Mouse (Mus musculus) heart, adult 9 months (tissue): Measurements from ENCODE around the gene Commd3.
A peak's percentile ranks its signal among the peaks of the same experiment; 100 is the strongest.

ENCODE experiments used
- DNase-seq, 2 experiments: peaks; one replicate each; pipeline ENCODE4 v3.0.0; 2022; ENCODE audit warnings: low spot score in 2 of 2

The Commd3 gene

DNA sequence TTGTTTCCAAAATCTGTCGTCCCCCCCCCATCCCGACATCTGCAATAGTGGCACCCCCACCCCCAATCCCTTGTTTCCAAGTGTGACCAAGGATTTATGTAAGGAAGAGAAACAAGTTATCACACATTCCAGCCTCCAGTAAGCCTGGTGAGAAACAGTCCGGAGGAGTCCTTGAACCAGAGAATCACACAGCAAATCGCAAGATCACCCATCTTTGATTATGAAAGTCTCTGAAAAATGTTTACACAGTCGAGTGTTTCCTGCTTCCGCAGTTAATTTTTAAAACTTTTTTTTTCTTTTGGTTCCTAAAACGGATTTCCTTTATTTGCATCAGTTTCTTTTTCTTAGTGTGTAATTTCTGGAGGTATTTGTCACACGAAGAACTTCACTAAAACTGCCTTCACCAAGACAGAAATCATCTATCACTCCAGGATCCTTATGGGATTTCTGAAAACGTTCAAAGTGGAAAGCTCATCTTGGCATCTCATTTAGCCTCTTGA lies 15.5 kb downstream of the Commd3 start:
- DNase-seq: no peak

DNA sequence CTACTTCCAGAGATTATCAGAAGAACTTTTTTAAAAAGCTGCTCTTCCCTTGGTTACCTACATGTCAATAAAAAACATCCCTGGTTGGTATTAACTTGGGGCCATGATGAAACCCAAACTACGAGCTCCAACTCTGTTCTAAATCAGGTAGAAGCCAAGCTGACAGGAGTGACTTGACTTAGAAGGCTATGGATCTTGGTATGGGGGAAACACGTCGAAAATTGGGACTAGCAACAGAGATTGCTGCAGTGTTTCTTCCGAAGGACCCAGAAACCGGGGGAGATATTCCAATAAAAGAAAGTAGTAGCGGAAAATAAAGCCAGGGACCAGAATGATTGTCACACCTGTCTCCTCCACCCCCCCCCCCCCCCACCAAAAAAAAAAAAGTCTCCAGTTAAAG lies 16.1 kb downstream of the Commd3 start:
- no peak for DNase-seq

GRCm38 (mm10) chr2:18688708-18689063 lies 16.5 kb downstream of the Commd3 start:
- DNase-seq: peak in 1 of 2 experiments; percentile 46

DNA sequence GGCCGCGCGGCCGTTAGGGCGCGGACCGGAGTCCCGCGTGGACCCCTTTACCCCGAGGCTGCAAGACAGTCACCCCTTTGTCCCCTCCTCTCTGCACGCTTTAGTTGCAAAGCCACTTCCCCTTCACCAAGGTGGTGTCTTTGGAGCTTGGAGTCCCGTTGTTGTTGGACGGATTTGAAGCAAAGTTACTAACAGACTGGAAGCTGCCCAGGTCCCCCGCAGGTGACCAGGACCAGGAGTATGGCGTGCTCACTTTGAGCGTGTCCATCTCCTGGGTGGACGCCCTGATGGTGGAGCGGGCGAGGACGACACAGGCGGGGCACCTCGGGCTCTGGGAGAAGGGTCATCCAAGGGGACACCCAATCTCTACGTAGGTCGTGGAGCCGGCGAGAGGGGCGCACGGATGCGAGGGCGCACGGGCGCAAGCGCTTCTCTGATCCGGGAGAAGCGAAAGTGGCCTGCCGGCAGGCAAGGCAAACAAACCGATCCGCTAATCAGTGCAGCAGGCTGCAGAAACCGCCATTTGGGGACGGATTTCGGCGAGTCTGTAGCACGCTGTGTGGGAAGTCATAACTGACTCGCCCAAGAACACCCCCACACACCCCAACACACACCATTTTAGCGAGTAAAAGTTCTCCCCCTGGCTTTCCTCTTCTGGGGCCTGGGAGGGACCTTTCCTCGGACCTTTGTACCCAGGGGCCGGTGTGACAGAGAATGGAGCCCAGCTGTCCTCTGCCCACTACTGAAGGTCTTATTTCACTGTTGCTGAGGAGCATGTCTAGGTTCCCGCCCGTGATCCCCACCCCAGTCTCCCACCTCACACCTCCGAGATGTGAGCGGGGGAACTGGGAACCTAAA lies 17.1 kb downstream of the Commd3 start:
- peak in 1 of 2 experiments; percentile 51 for DNase-seq

GRCm38 (mm10) chr2:18690055-18690691 lies 18.0 kb downstream of the Commd3 start:
- no peak for DNase-seq

DNA sequence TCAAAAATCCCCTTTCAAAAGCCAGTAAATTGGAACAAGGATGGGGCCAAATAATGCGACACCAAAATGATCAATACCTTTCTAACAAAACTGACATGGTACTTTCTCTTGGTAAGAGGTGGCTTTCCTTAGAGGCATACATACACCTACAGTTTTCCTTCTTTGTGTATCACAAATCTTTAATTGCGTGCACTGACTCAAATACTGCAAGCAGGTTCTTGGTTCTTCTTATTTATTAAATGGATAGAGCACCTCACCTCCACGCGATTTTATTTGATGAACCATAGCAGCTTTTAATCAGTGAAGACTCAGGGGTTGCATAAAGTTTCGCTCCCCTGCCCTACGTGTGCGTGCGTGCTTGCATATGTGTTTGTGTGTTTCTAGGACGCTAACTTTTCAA lies 18.6 kb downstream of the Commd3 start:
- DNase-seq: no peak

GRCm38 (mm10) chr2:18692031-18692430 lies 19.8 kb downstream of the Commd3 start:
- DNase-seq: no peak

GRCm38 (mm10) chr2:18692548-18692947 lies 20.4 kb downstream of the Commd3 start:
- no peak for DNase-seq

DNA sequence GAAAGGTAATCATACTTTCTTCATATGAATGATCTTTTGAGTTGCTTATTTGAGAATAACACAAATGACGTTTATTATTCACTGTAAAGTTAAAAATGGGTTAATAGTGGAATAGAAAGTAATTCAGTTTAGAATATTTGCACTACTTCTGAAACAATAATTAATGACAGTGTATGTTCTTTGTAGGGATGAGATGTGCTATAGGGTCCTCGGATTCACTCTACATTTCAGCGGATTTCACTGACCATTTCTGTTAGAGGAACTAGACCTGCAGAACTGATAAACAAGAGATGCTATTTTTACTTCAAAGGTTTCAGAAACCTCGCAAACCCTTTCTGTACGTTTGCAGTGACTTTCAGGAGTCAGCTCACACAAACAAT lies 21.3 kb downstream of the Commd3 start:
- DNase-seq: no peak

GRCm38 (mm10) chr2:18693871-18694610 lies 21.9 kb downstream of the Commd3 start, which contains the start of gene Spag6:
Spag6 (plus strand) TSS chr2:18694032.
- peak; percentile 82 to 86 for DNase-seq

- no peak for DNase-seq
These were observed 22.4 kb downstream of the Commd3 start for GRCm38 (mm10) chr2:18694611-18694950.

- DNase-seq: no peak
These were observed 23.0 kb downstream of the Commd3 start for GRCm38 (mm10) chr2:18695163-18695562.

DNA sequence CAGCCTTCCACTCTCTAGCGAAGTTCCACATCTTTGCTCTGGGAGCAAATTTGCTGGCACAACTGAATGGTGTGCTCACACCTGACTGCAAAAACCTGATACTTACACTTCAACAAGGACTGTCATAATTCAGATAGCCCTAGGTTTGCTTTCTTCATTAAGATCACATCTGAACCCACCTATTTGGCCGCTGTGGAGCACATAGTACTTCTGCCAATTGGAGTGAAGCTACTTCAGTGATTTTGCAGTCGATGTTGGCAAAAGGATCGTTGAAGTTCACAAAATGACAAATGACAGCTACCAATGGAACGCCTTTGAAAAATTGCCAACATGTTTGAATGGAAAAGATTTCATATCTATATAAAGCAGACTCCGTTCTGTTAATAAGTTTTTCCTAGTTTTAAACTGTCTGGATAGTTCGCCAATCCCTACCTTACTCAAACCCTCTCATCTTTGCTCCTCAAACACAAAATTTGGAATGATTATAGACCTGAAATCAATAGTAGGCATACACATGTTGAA lies 23.5 kb downstream of the Commd3 start:
- DNase-seq: no peak

- DNase-seq: no peak
These were observed 25.5 kb downstream of the Commd3 start for GRCm38 (mm10) chr2:18697591-18698244.

DNA sequence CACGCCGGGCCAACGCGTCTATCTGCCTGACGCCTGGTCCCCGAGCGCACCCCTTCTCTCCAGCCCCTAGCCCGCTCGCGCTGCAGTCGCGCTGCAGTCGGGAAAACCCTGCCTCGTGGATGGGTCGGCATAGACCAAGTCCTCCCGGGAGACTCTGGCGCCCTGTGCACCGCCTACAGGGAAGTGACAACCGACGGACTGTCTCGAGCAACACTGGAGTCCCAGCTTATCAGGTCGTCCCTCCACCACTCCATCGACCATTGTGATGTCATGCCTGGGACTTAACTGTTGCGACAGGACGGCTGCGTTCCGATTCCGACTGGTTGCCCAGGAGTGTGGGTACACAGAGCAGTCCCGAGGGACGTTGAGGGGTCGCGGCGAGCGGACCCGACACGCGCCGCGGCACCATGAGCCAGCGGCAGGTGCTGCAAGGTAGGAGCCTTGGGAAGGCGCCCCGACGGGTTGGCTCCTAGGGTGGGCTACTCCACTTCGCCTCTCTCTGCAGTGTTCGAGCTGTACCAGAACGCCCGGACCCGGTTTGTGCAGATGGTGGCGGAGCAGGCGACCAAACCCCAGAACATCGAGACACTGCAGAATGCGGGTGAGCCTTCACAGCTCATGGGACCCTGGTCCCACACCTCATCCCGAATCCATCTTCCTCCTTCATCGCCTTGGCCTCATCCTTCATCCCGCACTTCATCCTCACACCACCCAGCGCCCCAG lies 26.6 kb downstream of the Commd3 start:
- no peak for DNase-seq

GRCm38 (mm10) chr2:18699401-18699990 lies 27.3 kb downstream of the Commd3 start:
- DNase-seq: no peak

- DNase-seq: no peak
These were observed 38.2 kb downstream of the Commd3 start for GRCm38 (mm10) chr2:18710356-18710755.

DNA sequence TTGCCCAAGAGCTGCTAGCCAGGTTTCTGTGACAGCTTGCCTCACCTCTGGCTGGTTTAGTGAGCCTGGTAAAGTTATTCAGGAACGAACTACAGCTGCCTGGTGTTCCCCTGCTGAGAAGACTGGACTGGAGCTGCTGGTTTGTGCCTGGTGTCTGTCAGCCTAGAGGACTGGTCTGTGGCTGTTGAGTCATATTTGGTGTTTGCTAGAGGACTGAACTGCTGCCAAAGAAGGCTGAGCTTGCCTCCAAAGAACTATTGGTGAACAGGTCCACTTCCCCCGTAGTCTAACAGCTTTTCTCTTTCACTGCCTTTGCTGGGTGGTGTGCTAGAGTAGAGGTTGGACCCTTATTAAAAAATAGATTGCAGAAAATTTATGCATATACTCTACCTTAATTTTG lies 40.9 kb downstream of the Commd3 start:
- no peak for DNase-seq

DNA sequence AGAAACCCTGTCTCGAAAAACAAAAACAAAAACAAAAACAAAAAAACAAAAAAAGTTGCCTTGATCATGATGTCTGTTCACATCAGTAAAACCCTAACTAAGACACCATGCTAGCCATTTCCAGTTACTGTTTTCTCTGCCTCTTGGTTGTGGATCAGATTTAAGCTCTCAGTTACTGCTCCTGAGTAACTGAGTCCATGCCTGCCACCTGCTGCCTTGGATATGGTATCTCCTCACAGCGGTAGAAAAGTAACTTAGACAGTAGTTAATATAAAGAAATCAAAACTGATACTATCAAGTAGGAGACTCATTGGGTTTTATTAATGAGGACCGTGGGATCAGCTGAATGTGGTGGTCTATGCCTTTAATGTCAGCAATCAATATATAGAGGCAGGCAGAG lies 42.2 kb downstream of the Commd3 start:
- DNase-seq: no peak

DNA sequence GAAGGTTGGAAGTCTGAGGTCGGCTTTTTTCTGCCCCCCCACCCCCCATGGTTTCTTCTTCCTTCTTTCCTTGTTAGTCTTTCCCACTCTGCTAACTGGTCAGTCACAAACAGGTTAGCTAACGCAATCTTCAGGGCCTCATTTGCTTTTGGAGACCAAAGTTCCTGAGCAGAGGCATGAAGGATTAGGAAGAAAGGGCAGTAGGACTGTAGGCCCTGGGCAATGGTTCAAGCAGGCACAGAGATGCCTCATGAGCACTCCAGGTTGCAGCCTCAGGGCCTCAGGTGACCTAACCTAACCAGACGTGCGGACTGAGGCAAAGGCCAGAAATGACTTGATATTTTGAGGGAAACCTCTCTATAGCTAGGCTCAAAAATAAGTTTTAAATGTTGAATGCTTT lies 46.3 kb downstream of the Commd3 start:
- DNase-seq: no peak
